Mouse (Mus musculus) kidney, postnatal 0 days (tissue): Measurements from ENCODE around the gene Asic2. TPM values are rescaled to one million over a fixed set of nuclear protein-coding genes. Genes with fewer than 3 reads are reported as not detected.

Source experiments
- ATAC-seq: fragments of 200-750 bp; cut with Nextera tagmentation; replicated peaks from 2 replicates; pipeline ENCODE4 v1.8.0; 2017; ENCODE audit warnings: low read depth, moderate number of reproducible peaks, moderate TSS enrichment, moderate library complexity; ENCODE audit not compliant: low FRiP score
- DNase-seq: peaks from one replicate; pipeline ENCODE4 v3.0.0-alpha.2; 2016; ENCODE audit warnings: low spot score
- H3K27ac ChIP-seq: fragments of 300-500 bp; sonication (generic); 2 replicates; pipeline ENCODE4 v1.5.1; 2014; ENCODE audit warnings: mild to moderate bottlenecking
- H3K27me3 ChIP-seq: fragments of 300-500 bp; sonication (generic); 2 replicates; pipeline ENCODE4 v1.6.1; 2014; ENCODE audit warnings: low read length, mixed read lengths; ENCODE audit not compliant: insufficient read depth
- H3K36me3 ChIP-seq: fragments of 300-500 bp; sonication (generic); 2 replicates; pipeline ENCODE4 v1.6.1; 2014; ENCODE audit warnings: low read length, mixed read lengths; ENCODE audit not compliant: insufficient read depth
- H3K4me1 ChIP-seq: fragments of 300-500 bp; sonication (generic); replicated peaks from 2 replicates; pipeline ENCODE4 v1.6.1; 2014; ENCODE audit warnings: antibody characterized with exemption, low read length, mixed read lengths; ENCODE audit not compliant: insufficient read depth
- H3K4me2 ChIP-seq: fragments of 300-500 bp; sonication (generic); 2 replicates; pipeline ENCODE4 v1.6.1; 2014; ENCODE audit warnings: mild to moderate bottlenecking, low read length, moderate library complexity, mixed read lengths
- H3K4me3 ChIP-seq: fragments of 300-500 bp; sonication (generic); replicated peaks from 2 replicates; pipeline ENCODE4 v1.5.1; 2014; ENCODE audit warnings: low read depth, low read length
- H3K9ac ChIP-seq: fragments of 300-500 bp; sonication (generic); 2 replicates; pipeline ENCODE4 v1.6.1; 2014; ENCODE audit warnings: low read depth, low read length
- H3K9me3 ChIP-seq: fragments of 300-500 bp; sonication (generic); replicated peaks from 2 replicates; pipeline ENCODE4 v1.6.1; 2016; ENCODE audit warnings: low read length, inconsistent platforms, mixed read lengths
- CTCF ChIP-seq: IDR thresholded peaks from 2 replicates; pipeline ENCODE4 v1.5.1; 2016; ENCODE audit warnings: antibody characterized with exemption, low read depth, mild to moderate bottlenecking, moderate library complexity
- WGBS: fragments of 180-500 bp; shearing (Covaris S2); extraction: QIAGEN DNeasy Blood & Tissue Kit; methylation state at CpG from one replicate; pipeline ENCODE4 v1.1.7; 2014; 5-methylcytosine and 5-hydroxymethylcytosine counted together
- polyA plus RNA-seq: library from polyadenylated mRNA; unstranded; fragments of >200 nt; fragmentation: Nextera tagmentation; extraction: Ambion mirVana; gene quantifications from 2 replicates; pipeline ENCODE4 v1.2.1, GENCODE M21; 2015

Gene Asic2
- polyA plus RNA-seq, 1 experiment from 2014 or later, result 2.6 TPM

- TF ChIP-seq CTCF, result no peak
- ATAC-seq, result no peak
- H3K27ac ChIP-seq, result no peak overlapping the region
- WGBS, result 78% methylated on average over 2 of the region's 2 CpGs
- no peak overlapping the region for H3K4me2 ChIP-seq
- no peaks in the 10 kb centered on the region for H3K36me3 ChIP-seq
- no peaks in the 10 kb centered on the region for H3K27me3 ChIP-seq
- H3K9me3 ChIP-seq, result no peaks in the 10 kb centered on the region
- no peak for DNase-seq
- H3K4me3 ChIP-seq, result no peak overlapping the region
- no peaks in the 10 kb centered on the region for H3K4me1 ChIP-seq
- H3K9ac ChIP-seq, result no peak overlapping the region
These were observed 272.8 kb downstream of the Asic2 start for GRCm38 (mm10) chr11:81695501-81695900.

- H3K9ac ChIP-seq, result no peak overlapping the region
- ATAC-seq (no peak), DNase-seq (no peak)
- no peak for TF ChIP-seq CTCF
- no peaks in the 10 kb centered on the region for H3K4me1 ChIP-seq
- no peak overlapping the region for H3K4me2 ChIP-seq
- no peaks in the 10 kb centered on the region for H3K27me3 ChIP-seq
- no peak overlapping the region for H3K27ac ChIP-seq
- H3K4me3 ChIP-seq, result no peak overlapping the region
- H3K36me3 ChIP-seq, result no peaks in the 10 kb centered on the region
- no peaks in the 10 kb centered on the region for H3K9me3 ChIP-seq
- 68% methylated on average over 2 of the region's 2 CpGs for WGBS
These were observed 287.7 kb downstream of the Asic2 start for GRCm38 (mm10) chr11:81680511-81680910.

- ATAC-seq, result no peak
- Histone ChIP-seq H3K4me1 (no peaks in the 10 kb centered on the region), H3K4me2 (no peak overlapping the region), H3K9ac (no peak overlapping the region), H3K27ac (no peak overlapping the region), H3K4me3 (no peak overlapping the region), H3K36me3 (no peaks in the 10 kb centered on the region), H3K27me3 (no peaks in the 10 kb centered on the region), H3K9me3 (no peaks in the 10 kb centered on the region)
- DNase-seq, result peak; percentile 11
- TF ChIP-seq CTCF, result peak; percentile 50
These were observed 296.5 kb downstream of the Asic2 start for GRCm38 (mm10) chr11:81671724-81672123.

- Histone ChIP-seq H3K9ac (no peak overlapping the region), H3K27ac (no peak overlapping the region), H3K36me3 (no peaks in the 10 kb centered on the region), H3K4me3 (no peak overlapping the region), H3K4me2 (no peak overlapping the region), H3K9me3 (no peaks in the 10 kb centered on the region), H3K27me3 (no peaks in the 10 kb centered on the region), H3K4me1 (no peaks in the 10 kb centered on the region)
- no peak for ATAC-seq
- 50% methylated on average over 3 of the region's 3 CpGs for WGBS
- no peak for DNase-seq
- no peak for TF ChIP-seq CTCF
These were observed 297.8 kb downstream of the Asic2 start for GRCm38 (mm10) chr11:81670436-81670835.

GRCm38 (mm10) chr11:81658850-81659249 is 309.4 kb downstream of the Asic2 start:
- no peaks in the 10 kb centered on the region for H3K36me3 ChIP-seq
- H3K9ac ChIP-seq, result no peak overlapping the region
- DNase-seq (no peak), ATAC-seq (no peak)
- no peak overlapping the region for H3K4me2 ChIP-seq
- H3K4me3 ChIP-seq, result no peak overlapping the region
- H3K9me3 ChIP-seq, result no peaks in the 10 kb centered on the region
- no peak for TF ChIP-seq CTCF
- no peaks in the 10 kb centered on the region for H3K4me1 ChIP-seq
- H3K27ac ChIP-seq, result no peak overlapping the region
- WGBS, result 63% methylated on average over 1 of the region's 1 CpGs
- no peaks in the 10 kb centered on the region for H3K27me3 ChIP-seq

GRCm38 (mm10) chr11:81657121-81657520 is 311.1 kb downstream of the Asic2 start:
- H3K27me3 ChIP-seq, result no peaks in the 10 kb centered on the region
- no peak for ATAC-seq
- 62% methylated on average over 2 of the region's 2 CpGs for WGBS

GRCm38 (mm10) chr11:81647828-81648227 is 320.4 kb downstream of the Asic2 start:
- Histone ChIP-seq H3K4me2 (no peak overlapping the region), H3K27ac (no peak overlapping the region), H3K36me3 (no peaks in the 10 kb centered on the region), H3K27me3 (no peaks in the 10 kb centered on the region), H3K4me3 (no peak overlapping the region), H3K9me3 (no peaks in the 10 kb centered on the region), H3K4me1 (no peaks in the 10 kb centered on the region; the same call in 1 of the 2 replicates), H3K9ac (no peak overlapping the region)
- ATAC-seq, result no peak
- TF ChIP-seq CTCF, result no peak
- no peak for DNase-seq
- 26% methylated on average over 4 of the region's 4 CpGs for WGBS

More at GRCm38 (mm10) chr11:81657121-81657520, 311.1 kb downstream of the Asic2 start:
- Histone ChIP-seq H3K4me3 (no peak overlapping the region), H3K9me3 (no peaks in the 10 kb centered on the region), H3K36me3 (no peaks in the 10 kb centered on the region), H3K4me2 (no peak overlapping the region), H3K4me1 (no peaks in the 10 kb centered on the region), H3K27ac (no peak overlapping the region), H3K9ac (no peak overlapping the region)
- DNase-seq, result no peak
- TF ChIP-seq CTCF, result no peak
